Mouse (Mus musculus) lung, embryonic 15.5 days (tissue): Measurements from ENCODE around the gene Clec2g. TPM values are rescaled to one million over a fixed set of nuclear protein-coding genes. Genes with fewer than 3 reads are reported as not detected.
"Not testable (repeated sequence)": the region's sequence is repeated elsewhere in the genome, so short reads cannot be mapped to it uniquely, and the experiment has no call there.

Source experiments
- ATAC-seq: fragments of 200-750 bp; cut with Nextera tagmentation; 2 replicates; pipeline ENCODE4 v1.8.0; 2017; ENCODE audit warnings: moderate number of reproducible peaks, borderline replicate concordance; ENCODE audit not compliant: low FRiP score, low TSS enrichment; ENCODE audit errors: extremely low read depth
- H3K27ac ChIP-seq: fragments of 300-500 bp; sonication (generic); 2 replicates; pipeline ENCODE4 v1.5.1; 2015; ENCODE audit warnings: moderate library complexity, mild to moderate bottlenecking, inconsistent platforms
- H3K27me3 ChIP-seq: fragments of 300-500 bp; sonication (generic); 2 replicates; pipeline ENCODE4 v1.6.1; 2015; ENCODE audit warnings: inconsistent platforms
- H3K36me3 ChIP-seq: fragments of 300-500 bp; sonication (generic); 2 replicates; pipeline ENCODE4 v1.6.1; 2015; ENCODE audit warnings: inconsistent platforms
- H3K4me1 ChIP-seq: fragments of 300-500 bp; sonication (generic); 2 replicates; pipeline ENCODE4 v1.6.1; 2015; ENCODE audit warnings: inconsistent platforms
- H3K4me2 ChIP-seq: fragments of 300-500 bp; sonication (generic); 2 replicates; pipeline ENCODE4 v1.6.1; 2015; ENCODE audit warnings: inconsistent platforms, mild to moderate bottlenecking, moderate library complexity
- H3K4me3 ChIP-seq: fragments of 300-500 bp; sonication (generic); 2 replicates; pipeline ENCODE4 v1.5.1; 2015; ENCODE audit warnings: mild to moderate bottlenecking, inconsistent platforms
- H3K9ac ChIP-seq: fragments of 300-500 bp; sonication (generic); 2 replicates; pipeline ENCODE4 v1.6.1; 2015; ENCODE audit warnings: inconsistent platforms
- H3K9me3 ChIP-seq: fragments of 300-500 bp; sonication (generic); 2 replicates; pipeline ENCODE4 v1.6.1; 2016; ENCODE audit warnings: inconsistent platforms
- WGBS: fragments of 180-500 bp; shearing (Covaris S2); methylation state at CpG from one replicate; pipeline ENCODE4 v1.1.7; 2015; 5-methylcytosine and 5-hydroxymethylcytosine counted together
- polyA plus RNA-seq: library from polyadenylated mRNA; unstranded; fragments of >200 nt; fragmentation: Nextera tagmentation; extraction: Ambion mirVana; gene quantifications from 2 replicates; pipeline ENCODE4 v1.2.1, GENCODE M21; 2015

The Clec2g gene
- polyA plus RNA-seq, 1 experiment from 2014 or later: not detected

DNA sequence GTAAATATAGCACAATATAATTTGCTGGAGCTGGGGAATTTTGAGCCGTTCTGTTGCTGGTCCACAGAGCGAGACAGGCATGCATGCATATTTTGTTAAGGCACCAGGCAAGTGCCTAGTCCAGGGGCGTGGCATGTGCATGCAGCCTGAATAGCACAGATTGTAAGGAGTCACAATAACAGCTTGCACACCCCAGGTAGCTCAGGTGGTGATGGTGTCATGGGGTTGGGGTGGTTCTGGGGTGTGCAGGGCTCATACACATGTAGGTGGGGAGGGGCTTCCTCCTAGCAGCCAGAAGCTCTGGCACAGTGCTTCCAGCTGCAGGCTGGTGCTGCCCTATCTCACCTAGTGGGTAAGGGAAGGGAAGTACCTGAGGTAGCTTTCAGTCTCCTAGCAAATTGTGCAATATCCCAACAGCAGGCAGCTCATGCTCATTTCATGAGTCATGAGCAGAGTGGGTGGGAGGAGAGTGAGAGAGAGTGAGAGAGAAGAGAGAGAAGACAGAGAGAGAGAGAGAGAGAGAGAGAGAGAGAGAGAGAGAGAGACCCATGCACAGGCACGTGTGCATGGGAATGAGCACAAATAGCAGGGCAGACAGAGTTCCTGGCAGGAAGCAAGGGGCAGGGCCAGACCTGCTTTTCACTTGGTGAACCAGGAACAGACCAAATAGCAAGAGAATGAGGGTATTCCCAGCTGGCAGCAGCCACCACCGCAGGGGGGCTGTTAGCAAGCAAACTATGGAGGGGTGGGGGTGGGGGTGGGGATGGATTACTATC lies 7.7 kb downstream of the Clec2g start:
- Histone ChIP-seq H3K9ac (no peak overlapping the region), H3K9me3 (0 out of 2 replicates have a peak, but pooled peaks cover 3% of the 10 kb centered on the region), H3K36me3 (no peaks in the 10 kb centered on the region), H3K4me2 (no peak overlapping the region), H3K27ac (no peak overlapping the region), H3K4me1 (no peaks in the 10 kb centered on the region), H3K4me3 (no peak overlapping the region), H3K27me3 (no peaks in the 10 kb centered on the region)
- 73% methylated on average over 5 of the region's 5 CpGs for WGBS
- ATAC-seq: no peak; the same call in 1 of the 2 replicates

DNA sequence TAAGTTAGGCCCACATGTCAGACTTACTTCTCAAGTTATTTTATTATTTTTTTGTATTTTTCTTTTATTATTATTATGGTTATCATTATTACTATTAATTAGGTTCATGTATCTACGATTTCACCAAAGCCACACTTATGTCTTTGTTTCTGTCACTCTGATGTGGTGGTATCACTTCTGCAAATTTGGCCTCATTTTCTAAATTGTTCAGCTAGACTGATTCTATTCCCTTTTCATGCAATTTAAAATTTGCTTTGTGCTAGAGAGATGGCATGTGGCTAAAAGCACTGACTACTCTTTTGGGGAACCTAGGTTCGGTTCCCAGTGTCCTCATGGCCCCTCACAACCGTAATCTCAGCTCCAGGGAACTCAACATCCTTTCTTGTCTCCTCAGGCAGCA lies 11.4 kb downstream of the Clec2g start:
- no peak overlapping the region for H3K9ac ChIP-seq
- no peaks in the 10 kb centered on the region for H3K36me3 ChIP-seq
- no peaks in the 10 kb centered on the region for H3K27me3 ChIP-seq
- WGBS: 79% methylated on average over 3 of the region's 3 CpGs
- H3K4me1 ChIP-seq: no peaks in the 10 kb centered on the region
- H3K4me2 ChIP-seq: no peak overlapping the region
- H3K27ac ChIP-seq: no peak overlapping the region
- 0 out of 2 replicates have a peak, but pooled peaks cover 3% of the 10 kb centered on the region for H3K9me3 ChIP-seq
- ATAC-seq: no peak
- no peak overlapping the region for H3K4me3 ChIP-seq

DNA sequence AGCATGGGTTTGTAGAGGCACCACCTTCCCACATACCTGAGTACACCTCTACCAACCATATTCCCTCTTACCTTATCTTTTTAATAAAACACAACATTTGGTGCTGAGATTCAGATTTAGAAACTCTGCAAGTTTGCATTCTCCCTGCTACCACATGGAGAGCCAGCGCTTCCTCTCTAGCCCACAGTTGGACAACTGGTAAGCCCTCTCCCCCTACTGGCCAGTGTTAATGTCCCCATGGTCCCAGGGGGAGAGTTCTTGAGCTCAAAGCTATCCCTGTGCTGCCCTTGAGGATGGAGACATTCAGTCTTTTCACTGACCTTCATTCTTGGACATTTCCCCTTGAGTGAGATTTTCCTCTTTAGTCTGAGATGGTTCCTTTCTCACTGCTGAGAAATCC lies 26.9 kb downstream of the Clec2g start:
- WGBS: 76% methylated on average over 1 of the region's 1 CpGs
- no peak overlapping the region for H3K4me3 ChIP-seq
- H3K27me3 ChIP-seq: no peaks in the 10 kb centered on the region
- 0 out of 2 replicates have a peak, but pooled peaks have one; percentile 23 for ATAC-seq
- no peaks in the 10 kb centered on the region for H3K36me3 ChIP-seq
- no peaks in the 10 kb centered on the region for H3K9me3 ChIP-seq
- H3K4me2 ChIP-seq: no peak overlapping the region
- H3K4me1 ChIP-seq: no peaks in the 10 kb centered on the region
- H3K27ac ChIP-seq: no peak overlapping the region
- H3K9ac ChIP-seq: no peak overlapping the region

DNA sequence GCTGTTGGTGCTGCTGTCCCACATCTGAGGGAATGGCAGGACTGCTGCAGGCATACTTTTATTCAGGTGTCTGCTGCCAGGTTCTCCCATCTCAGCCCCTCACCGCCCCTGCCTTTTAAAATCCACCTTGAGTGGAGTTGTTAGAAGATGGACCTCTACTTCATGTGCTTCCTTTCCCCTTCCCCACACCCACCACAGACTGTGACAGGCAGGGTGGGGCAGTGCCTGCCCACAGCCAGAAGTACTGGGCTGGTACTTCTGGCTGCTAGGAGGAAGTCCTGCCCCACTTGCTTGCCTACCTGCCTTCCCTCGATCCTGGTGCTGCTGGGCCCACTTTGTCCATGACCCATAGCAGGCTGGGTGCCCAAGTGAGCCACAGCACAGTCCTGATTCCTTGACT lies 27.9 kb downstream of the Clec2g start:
- H3K36me3 ChIP-seq, ATAC-seq, H3K4me3 ChIP-seq, H3K27ac ChIP-seq, H3K4me2 ChIP-seq, H3K9ac ChIP-seq, H3K9me3 ChIP-seq, H3K27me3 ChIP-seq, H3K4me1 ChIP-seq: not testable (repeated sequence)
- WGBS: 81% methylated on average over 2 of the region's 2 CpGs

DNA sequence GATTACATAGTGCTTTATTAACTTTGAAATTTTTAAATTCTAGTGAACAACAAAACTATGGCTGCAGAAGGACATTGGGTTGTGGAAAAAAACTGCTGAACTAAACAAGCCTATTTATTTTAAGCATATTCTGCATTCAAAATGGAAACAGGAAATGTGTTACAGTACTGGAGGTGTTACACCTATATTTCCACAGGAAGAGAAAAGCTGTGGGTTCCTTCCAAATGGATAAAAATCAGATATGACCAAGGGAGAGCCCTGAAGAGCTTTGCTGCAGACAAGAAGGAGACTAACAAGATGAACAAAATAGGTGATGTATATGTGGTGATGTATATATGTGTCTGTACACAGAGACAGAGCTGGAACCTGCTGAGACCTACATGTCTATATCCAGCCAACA lies 30.3 kb downstream of the Clec2g start:
- H3K36me3 ChIP-seq: no peaks in the 10 kb centered on the region
- no peak overlapping the region for H3K4me2 ChIP-seq
- H3K27me3 ChIP-seq: no peaks in the 10 kb centered on the region
- H3K9me3 ChIP-seq: no peaks in the 10 kb centered on the region
- ATAC-seq: no peak
- H3K27ac ChIP-seq: no peak overlapping the region
- H3K9ac ChIP-seq: no peak overlapping the region
- H3K4me1 ChIP-seq: no peaks in the 10 kb centered on the region
- no peak overlapping the region for H3K4me3 ChIP-seq

DNA sequence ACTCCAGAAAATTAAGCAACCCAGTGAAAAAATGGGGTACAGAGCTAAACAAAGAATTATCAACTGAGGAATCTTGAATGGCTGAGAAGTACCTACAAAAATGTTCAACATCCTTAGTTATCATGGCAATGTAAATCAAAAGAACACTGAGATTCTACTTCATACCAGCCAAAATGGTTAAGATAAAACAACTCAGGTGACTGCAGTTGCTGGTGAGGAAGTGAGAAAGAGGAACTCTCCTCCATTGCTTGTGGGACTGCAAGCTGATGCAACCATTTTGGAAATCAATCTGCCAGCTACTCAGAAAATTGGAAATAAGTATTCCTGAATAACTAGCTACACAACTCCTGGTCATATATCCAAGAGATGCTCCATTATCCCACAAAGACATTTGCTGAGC lies 34.3 kb downstream of the Clec2g start:
- H3K4me1 ChIP-seq: no peaks in the 10 kb centered on the region
- H3K4me3 ChIP-seq: no peak overlapping the region
- H3K9me3 ChIP-seq: no peaks in the 10 kb centered on the region
- H3K27ac ChIP-seq: no peak overlapping the region
- ATAC-seq: no peak
- H3K4me2 ChIP-seq: no peak overlapping the region
- no peaks in the 10 kb centered on the region for H3K27me3 ChIP-seq
- H3K36me3 ChIP-seq: no peaks in the 10 kb centered on the region
- H3K9ac ChIP-seq: no peak overlapping the region

DNA sequence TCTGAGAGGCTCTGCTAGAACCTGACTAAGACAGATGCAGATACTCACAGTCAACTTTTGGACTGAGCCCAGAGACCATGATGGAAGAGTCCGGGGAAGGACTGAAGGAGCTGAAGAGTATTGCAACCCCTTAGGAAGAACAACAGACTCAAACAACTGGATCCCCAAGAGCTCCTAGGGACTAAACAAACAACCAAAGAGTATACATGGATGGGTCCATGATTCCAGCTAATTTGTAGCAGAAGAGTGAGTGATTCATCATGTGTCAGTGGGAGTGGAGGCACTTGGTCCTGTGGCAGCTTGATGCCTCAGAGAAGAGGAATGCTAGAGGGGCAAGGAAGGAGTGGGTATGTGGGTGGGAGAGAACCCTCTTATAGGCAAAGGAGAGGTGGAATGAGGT lies 35.6 kb downstream of the Clec2g start:
- H3K27ac ChIP-seq: no peak overlapping the region
- H3K9ac ChIP-seq: no peak overlapping the region
- H3K4me1 ChIP-seq: no peaks in the 10 kb centered on the region
- H3K27me3 ChIP-seq: no peaks in the 10 kb centered on the region
- no peaks in the 10 kb centered on the region for H3K9me3 ChIP-seq
- no peak overlapping the region for H3K4me2 ChIP-seq
- 50% methylated on average over 1 of the region's 1 CpGs for WGBS
- no peaks in the 10 kb centered on the region for H3K36me3 ChIP-seq
- ATAC-seq: no peak
- H3K4me3 ChIP-seq: no peak overlapping the region

DNA sequence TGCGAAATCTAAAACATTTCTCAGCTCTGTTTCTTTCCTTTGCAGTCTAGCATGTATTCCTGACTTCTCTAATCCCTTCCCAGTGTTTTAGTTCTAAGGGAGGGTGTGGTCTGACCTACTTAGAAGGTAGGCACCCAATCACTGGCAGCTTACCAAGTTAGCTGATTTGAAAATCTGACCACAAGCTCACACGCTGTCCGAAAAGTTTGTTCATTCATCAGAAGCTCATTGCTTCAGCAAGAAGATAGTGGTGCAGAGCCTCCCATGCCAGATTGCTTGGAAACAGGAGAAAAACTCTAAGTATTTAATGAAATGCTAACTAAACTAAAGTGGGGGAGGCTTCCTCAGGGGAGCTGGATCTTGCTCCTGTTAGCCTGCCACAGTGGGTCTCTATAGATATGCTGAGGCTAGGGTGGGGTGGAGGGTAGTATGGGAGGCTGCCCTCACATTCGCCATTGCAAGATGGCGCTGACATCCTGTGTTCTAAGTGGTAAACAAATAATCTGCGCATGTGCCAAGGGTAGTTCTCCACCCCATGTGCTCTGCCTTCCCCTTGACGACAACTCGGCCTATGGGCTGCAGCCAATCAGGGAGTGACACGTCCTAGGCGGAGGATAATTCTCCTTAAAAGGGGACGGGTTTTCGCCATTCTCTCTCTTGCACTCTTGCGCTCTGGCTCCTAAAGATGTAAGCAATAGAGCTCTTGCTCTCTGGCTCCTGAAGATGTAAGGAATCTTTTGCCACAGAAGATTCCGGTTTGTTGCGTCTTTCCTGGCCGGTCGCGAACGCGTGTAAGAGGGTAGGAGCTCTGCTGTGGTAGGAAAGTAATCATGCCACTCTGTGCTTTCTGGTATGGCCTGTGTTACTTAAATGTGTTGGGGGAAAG lies 36.6 kb downstream of the Clec2g start:
- not testable (repeated sequence) for H3K4me3 ChIP-seq, H3K4me1 ChIP-seq, H3K9ac ChIP-seq, H3K27ac ChIP-seq, H3K36me3 ChIP-seq, H3K9me3 ChIP-seq, H3K27me3 ChIP-seq, ATAC-seq, H3K4me2 ChIP-seq
- WGBS: 94% methylated on average over 20 of the region's 20 CpGs

DNA sequence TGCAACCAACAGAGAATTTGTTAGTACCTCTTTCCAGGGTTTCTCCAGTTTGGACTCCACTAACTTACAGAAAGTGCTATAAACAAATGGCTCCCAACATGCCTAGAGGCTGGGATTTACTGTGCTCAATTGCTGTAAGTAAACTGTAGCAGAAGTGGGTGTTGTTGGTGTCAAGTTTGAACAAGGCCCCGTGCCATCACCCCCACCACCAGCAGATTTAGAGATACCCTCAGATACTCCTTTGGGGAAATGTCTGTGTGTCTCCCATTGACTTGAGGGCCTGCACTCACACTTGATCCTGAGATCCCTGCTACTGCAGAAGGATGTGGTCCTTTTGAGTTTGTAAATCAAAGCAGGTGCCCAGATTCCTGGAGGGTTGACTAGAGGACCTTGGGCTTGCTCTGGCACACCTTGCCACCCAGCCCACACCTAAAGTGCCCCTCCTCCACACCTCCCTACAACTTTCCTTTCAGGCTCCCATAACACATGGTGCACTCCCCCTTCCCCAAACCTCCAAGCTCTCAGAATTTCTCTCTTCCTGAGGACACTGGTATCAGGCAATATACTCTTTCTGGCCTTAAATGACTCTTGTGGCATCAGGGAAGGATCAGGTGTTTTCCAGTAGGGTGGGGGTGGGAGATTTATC lies 37.3 kb downstream of the Clec2g start:
- H3K9me3 ChIP-seq: no peaks in the 10 kb centered on the region
- no peaks in the 10 kb centered on the region for H3K27me3 ChIP-seq
- no peak for ATAC-seq
- no peaks in the 10 kb centered on the region for H3K36me3 ChIP-seq
- no peak overlapping the region for H3K27ac ChIP-seq
- H3K9ac ChIP-seq: no peak overlapping the region
- H3K4me3 ChIP-seq: no peak overlapping the region
- no peak overlapping the region for H3K4me2 ChIP-seq
- no peaks in the 10 kb centered on the region for H3K4me1 ChIP-seq
- 59% methylated on average over 1 of the region's 1 CpGs for WGBS

DNA sequence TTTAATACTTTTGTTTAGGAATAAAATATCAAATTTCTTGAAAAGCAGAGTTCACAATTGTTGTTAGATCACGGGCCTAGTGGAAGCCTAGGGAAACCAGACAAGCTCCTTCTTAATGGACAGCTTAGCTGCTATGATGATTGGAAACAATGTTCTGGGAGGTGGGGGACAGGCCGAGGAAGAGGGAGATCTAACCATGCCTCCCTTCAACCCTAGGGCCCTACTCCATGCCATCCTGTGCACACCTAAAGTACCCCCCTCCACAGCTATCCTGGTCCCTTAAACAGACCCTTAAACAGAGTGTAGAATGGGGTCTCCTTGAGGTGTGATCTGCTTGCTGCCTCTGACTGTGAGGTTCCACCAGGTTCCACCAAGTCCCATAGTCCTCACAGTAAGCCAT lies 38.0 kb downstream of the Clec2g start:
- Histone ChIP-seq H3K4me2 (no peak overlapping the region), H3K4me3 (no peak overlapping the region), H3K36me3 (no peaks in the 10 kb centered on the region), H3K9me3 (no peaks in the 10 kb centered on the region), H3K4me1 (no peaks in the 10 kb centered on the region), H3K27ac (no peak overlapping the region), H3K27me3 (no peaks in the 10 kb centered on the region), H3K9ac (no peak overlapping the region)
- WGBS: 82% methylated on average over 2 of the region's 2 CpGs
- ATAC-seq: no peak

DNA sequence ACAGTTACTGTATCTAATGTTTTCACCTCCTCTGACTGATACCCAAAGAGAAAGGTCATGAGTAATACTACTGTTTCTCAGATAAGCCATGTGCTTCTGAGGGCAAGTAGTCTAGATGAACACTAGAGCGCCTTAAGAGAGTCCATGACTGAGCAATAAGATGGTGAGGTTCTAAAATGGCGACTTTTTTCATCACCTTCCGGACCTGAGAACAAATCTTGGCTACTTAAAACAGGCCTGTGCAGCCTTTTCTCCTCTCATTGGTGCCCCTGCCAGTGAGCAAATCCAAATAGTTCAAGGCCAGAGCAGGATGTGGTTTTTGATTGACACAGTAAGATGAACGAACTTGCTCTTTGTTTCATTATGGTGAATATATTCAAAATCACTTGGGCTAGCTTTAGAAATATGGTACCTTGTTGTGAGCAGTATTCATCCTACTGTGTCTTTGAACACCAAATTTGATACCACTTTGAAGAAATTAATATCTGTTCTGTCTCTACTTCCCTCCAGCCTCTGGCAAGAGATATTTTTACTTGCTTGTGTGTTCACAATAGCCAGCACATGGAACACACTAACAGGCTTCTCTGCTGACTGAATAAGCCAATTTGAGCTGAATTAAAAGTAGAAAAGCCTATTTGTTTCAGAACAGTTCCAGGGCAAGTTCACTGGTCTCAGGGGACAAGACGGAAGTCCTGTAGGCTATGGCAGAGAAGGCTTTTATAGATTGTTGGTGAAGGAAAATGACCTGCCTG lies 38.7 kb downstream of the Clec2g start:
- no peak for ATAC-seq

More for the DNA sequence above, 38.7 kb downstream of the Clec2g start:
- Histone ChIP-seq H3K4me1 (no peaks in the 10 kb centered on the region), H3K27me3 (no peaks in the 10 kb centered on the region), H3K27ac (no peak overlapping the region), H3K4me2 (no peak overlapping the region), H3K9ac (no peak overlapping the region), H3K9me3 (no peaks in the 10 kb centered on the region), H3K4me3 (no peak overlapping the region), H3K36me3 (no peaks in the 10 kb centered on the region)
- WGBS: 90% methylated on average over 5 of the region's 5 CpGs
